Mouse (Mus musculus) gastrocnemius, adult 18-20 months (tissue): ENCODE measurements at regions not wholly inside any gene's neighbourhood (a gene's known extent, or its start where the extent isn't known, plus 50 kb on each side); places are given as distances from the start of the nearest gene placed in this dataset.

ENCODE experiments used
- DNase-seq: peaks from one replicate; pipeline ENCODE4 v3.0.0; 2021; ENCODE audit warnings: low spot score

DNA sequence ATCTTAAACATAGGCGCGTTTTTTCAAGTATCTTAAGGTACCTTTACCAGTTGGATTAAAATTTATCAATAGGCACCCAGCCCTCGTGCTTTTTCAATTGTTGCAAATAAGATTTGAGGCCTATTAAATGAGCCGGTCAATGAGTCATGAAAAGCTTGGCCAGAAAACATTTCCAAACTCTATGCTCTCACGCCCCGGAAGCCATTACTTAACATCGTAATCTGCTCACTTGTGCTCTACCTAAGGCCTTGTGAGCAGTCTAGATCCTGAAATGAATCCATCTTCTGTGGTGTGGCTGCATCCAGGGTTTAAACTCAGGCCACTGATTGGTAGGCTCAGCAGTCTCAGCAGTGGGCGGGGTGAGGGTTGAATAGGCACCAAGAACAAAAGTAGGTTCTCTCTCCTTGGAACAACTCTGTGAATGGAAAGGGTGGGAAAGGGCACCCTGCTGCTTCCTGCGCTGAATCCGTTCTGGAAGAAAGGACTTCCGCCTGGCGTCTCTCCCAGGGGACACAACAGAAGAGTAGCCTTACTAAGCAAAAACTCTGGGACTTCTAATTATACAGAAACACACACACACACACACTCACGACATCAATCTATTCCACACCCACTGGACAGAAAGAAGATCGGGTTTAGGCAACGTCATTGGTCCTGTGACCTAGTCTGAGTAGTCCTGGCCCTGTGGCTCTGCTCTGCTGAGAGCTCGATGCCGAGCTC is 53.4 kb upstream of the Fmnl2 start:
- DNase-seq = peak; percentile 15

DNA sequence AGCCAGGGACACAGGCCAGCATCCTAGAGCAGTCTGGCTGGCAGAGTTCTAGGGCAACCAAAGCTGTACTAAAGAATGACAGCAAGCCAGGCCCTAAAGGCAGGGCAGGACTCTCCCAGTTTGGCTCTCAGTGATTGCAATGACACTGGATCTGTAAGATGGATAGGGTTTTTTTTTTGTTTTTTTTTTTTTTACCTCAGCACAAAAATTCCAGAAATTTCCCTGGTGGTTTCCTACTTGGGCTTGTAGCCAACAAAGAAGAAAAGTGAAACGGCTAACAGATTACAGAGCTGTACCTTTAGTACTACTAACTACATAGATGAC is 52.9 kb upstream of the Fmnl2 start:
- DNase-seq = no peak

DNA sequence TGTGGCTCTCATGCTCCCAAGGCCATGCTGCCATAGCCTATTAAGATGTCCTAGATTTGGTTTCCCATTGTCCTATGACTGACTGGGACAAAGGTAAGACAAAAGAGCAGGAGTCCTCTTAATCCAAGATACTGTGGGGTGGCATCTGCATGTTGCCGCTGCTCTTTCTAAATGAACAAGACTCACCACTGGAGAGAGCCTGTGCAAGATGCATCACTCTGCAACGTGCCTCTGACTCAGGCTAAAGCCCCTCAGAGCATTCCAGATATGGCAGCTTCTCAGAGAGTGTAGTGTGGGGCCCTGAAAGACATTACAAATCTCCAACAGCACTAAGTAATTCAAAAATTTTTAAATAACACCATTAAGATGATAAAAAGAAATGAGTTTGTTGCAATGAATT is 49.8 kb upstream of the Fmnl2 start:
- no peak for DNase-seq
